7 mouse cellular contexts compared by ENCODE assay signal in the genomic region with DNA sequence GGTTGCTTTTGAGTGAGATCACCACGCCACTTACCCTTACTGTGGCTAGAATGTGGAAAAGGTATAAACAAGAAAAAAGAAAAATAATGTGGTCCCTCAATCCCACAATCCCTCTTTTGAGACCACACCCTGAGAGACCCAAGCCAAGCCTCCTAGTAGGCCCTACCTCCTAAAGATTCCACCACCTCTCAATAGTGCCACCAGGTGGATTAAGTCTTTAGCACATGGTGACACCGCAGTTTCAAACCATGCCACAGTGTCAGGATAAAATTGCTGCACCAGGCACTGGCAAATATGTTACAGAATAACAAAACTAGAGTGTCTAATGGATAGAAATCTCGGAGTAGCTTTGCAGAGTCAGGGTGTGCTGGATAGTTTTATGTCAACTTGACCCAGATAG.
DNase-seq lines count a peak whose midpoint lies in the region; ATAC-seq and TF ChIP-seq lines count a peak whose summit lies in the region.

No protein-coding gene starts in this region.

- H3K9me3 ChIP-seq in kidney, postnatal 0 days (replicated peaks; ENCODE audit: low read length) = no peaks in the 10 kb centered on the region
- H3K9me3 ChIP-seq in kidney, embryonic 14.5 days (ENCODE audit: control insufficient read depth, low read length) = no peaks in the 10 kb centered on the region
- H3K9me3 ChIP-seq in neural tube, embryonic 15.5 days (replicated peaks) = no peaks in the 10 kb centered on the region

- TF ChIP-seq CTCF in kidney, postnatal 0 days (IDR thresholded peaks at IDR 0.05; ENCODE audit: low read depth) = peak; percentile 69
- TF ChIP-seq CTCF in cortical plate, adult 2 months (IDR thresholded peaks at IDR 0.05; ENCODE audit: extremely low read depth, insufficient read depth, low read length) = peak; percentile 50

- H3K9ac ChIP-seq in kidney, postnatal 0 days (ENCODE audit: low read depth, low read length) = no peak overlapping the region
- no peak overlapping the region for H3K9ac ChIP-seq in kidney, embryonic 14.5 days (ENCODE audit: low read depth, low read length)
- no peak overlapping the region for H3K9ac ChIP-seq in neural tube, embryonic 15.5 days (replicated peaks)

- DNase-seq in kidney, postnatal 0 days (ENCODE audit: low spot score) = peak; percentile 51
- peak; percentile 27 for DNase-seq in NIH3T3 (ENCODE audit: low read depth)
- DNase-seq in lung, postnatal 10 days = peak; percentile 40

- H3K36me3 ChIP-seq in kidney, postnatal 0 days (ENCODE audit: insufficient read depth, low read length) = no peaks in the 10 kb centered on the region
- H3K36me3 ChIP-seq in kidney, embryonic 14.5 days (ENCODE audit: control insufficient read depth, insufficient read depth, low read length) = no peaks in the 10 kb centered on the region
- H3K36me3 ChIP-seq in neural tube, embryonic 15.5 days = no peaks in the 10 kb centered on the region

- H3K4me2 ChIP-seq in kidney, postnatal 0 days (ENCODE audit: low read length) = no peak overlapping the region
- H3K4me2 ChIP-seq in kidney, embryonic 14.5 days (replicated peaks; ENCODE audit: low read depth, low read length) = no peak overlapping the region
- H3K4me2 ChIP-seq in neural tube, embryonic 15.5 days = no peak overlapping the region

- no peak overlapping the region for H3K4me3 ChIP-seq in kidney, postnatal 0 days (replicated peaks; ENCODE audit: low read depth, low read length)
- H3K4me3 ChIP-seq in kidney, embryonic 14.5 days (ENCODE audit: low read length) = no peak overlapping the region
- no peak overlapping the region for H3K4me3 ChIP-seq in cortical plate, adult 2 months (ENCODE audit: insufficient read depth, low read length)
- H3K4me3 ChIP-seq in neural tube, embryonic 15.5 days (replicated peaks) = no peak overlapping the region

- no peaks in the 10 kb centered on the region for H3K4me1 ChIP-seq in kidney, postnatal 0 days (replicated peaks; ENCODE audit: insufficient read depth, low read length)
- no peaks in the 10 kb centered on the region for H3K4me1 ChIP-seq in kidney, embryonic 14.5 days (ENCODE audit: control insufficient read depth, insufficient read depth, low read length)
- H3K4me1 ChIP-seq in cortical plate, adult 2 months (ENCODE audit: control insufficient read depth, insufficient read depth, low read length) = no peaks in the 10 kb centered on the region
- no peaks in the 10 kb centered on the region for H3K4me1 ChIP-seq in neural tube, embryonic 15.5 days

- no peak for TF ChIP-seq POLR2A in cortical plate, adult 2 months (IDR thresholded peaks at IDR 0.05; ENCODE audit: extremely low read depth, insufficient read depth, low read length)

- WGBS in kidney, postnatal 0 days = 72% methylated on average over 3 of the region's 3 CpGs
- 70% methylated on average over 3 of the region's 3 CpGs for WGBS in kidney, embryonic 14.5 days
- 82% methylated on average over 3 of the region's 3 CpGs for WGBS in neural tube, embryonic 15.5 days

- H3K27ac ChIP-seq in kidney, postnatal 0 days = no peak overlapping the region
- no peak overlapping the region for H3K27ac ChIP-seq in kidney, embryonic 14.5 days (ENCODE audit: low read depth, low read length)
- H3K27ac ChIP-seq in cortical plate, adult 2 months (ENCODE audit: insufficient read depth, low read length) = no peak overlapping the region
- no peak overlapping the region for H3K27ac ChIP-seq in neural tube, embryonic 15.5 days (replicated peaks)

- no peaks in the 10 kb centered on the region for H3K27me3 ChIP-seq in kidney, postnatal 0 days (ENCODE audit: insufficient read depth, low read length)
- H3K27me3 ChIP-seq in kidney, embryonic 14.5 days (ENCODE audit: control insufficient read depth, insufficient read depth, low read length) = no peaks in the 10 kb centered on the region
- no peaks in the 10 kb centered on the region for H3K27me3 ChIP-seq in neural tube, embryonic 15.5 days (replicated peaks)

- no peak for ATAC-seq in kidney, postnatal 0 days (replicated peaks; ENCODE audit: low FRiP score, low read depth)
- ATAC-seq in kidney, embryonic 14.5 days (ENCODE audit: low FRiP score, low TSS enrichment) = no peak
- ATAC-seq in CD4-positive, CD25-positive, alpha-beta regulatory T cell, adult 4 months = peak; percentile 81
- ATAC-seq in neural tube, embryonic 15.5 days (ENCODE audit: low FRiP score) = no peak
